18 mouse cellular contexts compared by ENCODE assay signal in the genomic region with DNA sequence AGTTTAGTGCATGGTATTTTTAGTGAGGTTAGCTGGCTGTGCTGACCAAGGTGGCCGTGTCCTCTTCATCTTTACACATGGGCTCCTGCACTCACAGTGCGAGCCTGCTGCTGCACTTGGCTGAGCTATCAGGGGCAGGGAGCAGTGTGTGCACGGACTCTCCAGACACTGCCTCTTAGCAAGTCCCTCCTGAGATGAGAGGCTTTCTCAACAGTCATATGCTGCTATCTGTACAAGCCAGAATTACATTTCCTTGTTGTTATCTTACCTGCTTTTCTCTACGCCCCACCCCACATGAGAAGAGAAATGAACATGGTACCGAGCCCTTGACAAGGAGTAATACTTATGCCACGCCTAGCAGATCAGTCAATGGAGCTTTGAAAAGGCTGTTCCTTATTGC. TPM values are rescaled to one million over a fixed set of nuclear protein-coding genes. Genes with fewer than 3 reads are reported as not detected.
DNase-seq lines count a peak whose midpoint lies in the region; ATAC-seq lines count a peak whose summit lies in the region.
"Had no signal": no experiment of that assay in that cellular context is flagged by ENCODE, and none has a peak within 500 bp of the region (broad histone marks: within the 10 kb centered on the region; RNA-seq: fewer than 3 reads in every experiment).

No protein-coding gene starts in this region.

- WGBS in heart, embryonic 12.5 days, result 64% methylated on average over 6 of the region's 6 CpGs
- WGBS in intestine, embryonic 15.5 days, result 67% methylated on average over 6 of the region's 6 CpGs
- WGBS in liver, embryonic 16.5 days (ENCODE audit: insufficient replicate concordance), result 24% methylated on average over 6 of the region's 6 CpGs

- H3K4me2 ChIP-seq in heart, embryonic 12.5 days, result no peak overlapping the region; the same call in 1 of the 2 replicates
- H3K4me2 ChIP-seq in intestine, embryonic 15.5 days (replicated peaks), result no peak overlapping the region
- H3K4me2 ChIP-seq in liver, embryonic 16.5 days (ENCODE audit: low read depth, low read length), result peak overlapping the region; percentile 58
- H3K4me2 ChIP-seq: forebrain, embryonic 13.5 days; midbrain, embryonic 15.5 days had no signal

- H3K36me3 ChIP-seq in heart, embryonic 12.5 days, result peaks cover 60% of the 10 kb centered on the region
- H3K36me3 ChIP-seq in intestine, embryonic 15.5 days, result peaks cover 9% of the 10 kb centered on the region
- peaks cover 44% of the 10 kb centered on the region for H3K36me3 ChIP-seq in liver, embryonic 16.5 days (ENCODE audit: control insufficient read depth, insufficient read depth)

- H3K27me3 ChIP-seq in heart, embryonic 12.5 days (replicated peaks), result no peaks in the 10 kb centered on the region
- no peaks in the 10 kb centered on the region for H3K27me3 ChIP-seq in intestine, embryonic 15.5 days (replicated peaks)
- no peaks in the 10 kb centered on the region for H3K27me3 ChIP-seq in liver, embryonic 16.5 days (ENCODE audit: control insufficient read depth, insufficient read depth, low read depth, low read length)
- H3K27me3 ChIP-seq: forebrain, embryonic 13.5 days; midbrain, embryonic 15.5 days had no signal

- no peak for DNase-seq in heart, adult 9 months (ENCODE audit: low spot score in 2 of 2)
- DNase-seq in layer of hippocampus, adult 9-10 months (ENCODE audit: low spot score), result no peak
- DNase-seq in thymus, postnatal 36 days, result no peak
- no peak for DNase-seq in layer of hippocampus, postnatal 25 days (ENCODE audit: extremely low spot score in 1 of 2, low spot score in 1 of 2)
- DNase-seq in lung, postnatal 4 days, result no peak
- DNase-seq: cerebellum, adult 11 months; gastrocnemius, adult 2 months; heart, postnatal 36 days; right cerebral cortex, postnatal 25 days; thymus, postnatal 14 days had no signal

- no peak overlapping the region for H3K27ac ChIP-seq in heart, embryonic 12.5 days (ENCODE audit: poor library complexity, severe bottlenecking)
- H3K27ac ChIP-seq in intestine, embryonic 15.5 days, result peak overlapping the region; percentile 66
- H3K27ac ChIP-seq in liver, embryonic 16.5 days (ENCODE audit: low read length), result peak overlapping the region; percentile 92
- H3K27ac ChIP-seq: forebrain, embryonic 13.5 days; gastrocnemius, adult 2 months; hindbrain, postnatal 0 days; kidney, postnatal 0 days; midbrain, embryonic 15.5 days had no signal

- no peak overlapping the region for H3K9ac ChIP-seq in heart, embryonic 12.5 days
- no peak overlapping the region for H3K9ac ChIP-seq in intestine, embryonic 15.5 days
- H3K9ac ChIP-seq in liver, embryonic 16.5 days (ENCODE audit: low read depth, low read length), result peak overlapping the region; percentile 31; the same call in 1 of the 2 replicates
- H3K9ac ChIP-seq: forebrain, embryonic 13.5 days; midbrain, embryonic 15.5 days had no signal

- H3K4me1 ChIP-seq in heart, embryonic 12.5 days (replicated peaks), result peaks cover 19% of the 10 kb centered on the region
- no peaks in the 10 kb centered on the region for H3K4me1 ChIP-seq in intestine, embryonic 15.5 days (replicated peaks)
- H3K4me1 ChIP-seq in liver, embryonic 16.5 days (ENCODE audit: control insufficient read depth, low read depth, low read length), result peaks cover 35% of the 10 kb centered on the region
- H3K4me1 ChIP-seq: forebrain, embryonic 13.5 days; midbrain, embryonic 15.5 days had no signal

- no peak overlapping the region for H3K4me3 ChIP-seq in heart, embryonic 12.5 days
- H3K4me3 ChIP-seq in intestine, embryonic 15.5 days (replicated peaks), result no peak overlapping the region
- H3K4me3 ChIP-seq in liver, embryonic 16.5 days (ENCODE audit: low read depth, low read length), result peak overlapping the region; percentile 25; the same call in 1 of the 2 replicates
- H3K4me3 ChIP-seq: forebrain, embryonic 13.5 days; gastrocnemius, adult 2 months; heart, embryonic 10.5 days; midbrain, embryonic 15.5 days had no signal

- peak; percentile 78 for ATAC-seq in heart, embryonic 12.5 days (ENCODE audit: insufficient number of reproducible peaks, low FRiP score)
- peak; percentile 93 for ATAC-seq in intestine, embryonic 15.5 days
- ATAC-seq in liver, embryonic 16.5 days (ENCODE audit: low read depth), result peak; percentile 92
- ATAC-seq: forebrain, embryonic 13.5 days; hindbrain, postnatal 0 days; midbrain, embryonic 15.5 days had no signal

- H3K9me3 ChIP-seq in heart, embryonic 12.5 days (replicated peaks), result 0 out of 2 replicates have a peak, but pooled peaks cover 3% of the 10 kb centered on the region
- no peaks in the 10 kb centered on the region for H3K9me3 ChIP-seq in intestine, embryonic 15.5 days
- peaks cover 3% of the 10 kb centered on the region; the same call in 1 of the 2 replicates for H3K9me3 ChIP-seq in liver, embryonic 16.5 days (replicated peaks; ENCODE audit: control insufficient read depth, low read length)
- H3K9me3 ChIP-seq: heart, embryonic 10.5 days; midbrain, embryonic 15.5 days had no signal

RNA-seq across cellular contexts. Expression of a gene that starts 25.4 kb away (rescaled TPM):
- 79.3 and 81.1 TPM in 2 replicates for polyA plus RNA-seq in heart, embryonic 12.5 days (2016; fragmentation: Nextera tagmentation; extraction: Ambion mirVana)
- 58.0 and 66.9 TPM in 2 replicates for polyA plus RNA-seq in intestine, embryonic 15.5 days (2015; fragmentation: Nextera tagmentation; extraction: Ambion mirVana)
- 69.7 and 71.3 TPM in 2 replicates for polyA plus RNA-seq in liver, embryonic 16.5 days (2015; fragmentation: Nextera tagmentation; extraction: Ambion mirVana)
- total RNA-seq in layer of hippocampus, postnatal 25 days (2021), result 10 to 100 TPM; 60.0 to 62.7 TPM

RNA-seq across cellular contexts. Expression of a gene that starts 44.6 kb away (rescaled TPM):
- 57.6 and 60.3 TPM in 2 replicates for polyA plus RNA-seq in heart, embryonic 12.5 days (2016; fragmentation: Nextera tagmentation; extraction: Ambion mirVana)
- polyA plus RNA-seq in intestine, embryonic 15.5 days (2015; fragmentation: Nextera tagmentation; extraction: Ambion mirVana), result 144 and 146 TPM in 2 replicates
- polyA plus RNA-seq in liver, embryonic 16.5 days (2015; fragmentation: Nextera tagmentation; extraction: Ambion mirVana), result 34.8 and 54.9 TPM in 2 replicates
- 10 to 100 TPM; 23.8 to 33.2 TPM for total RNA-seq in layer of hippocampus, postnatal 25 days (2021)
